Mouse (Mus musculus): ENCODE results near the gene Ndufb3. TPM values are rescaled to one million over a fixed set of nuclear protein-coding genes. Genes with fewer than 3 reads are reported as not detected.
A peak's percentile ranks its signal among the peaks of the same experiment; 100 is the strongest.
"Not testable (repeated sequence)": the region's sequence is repeated elsewhere in the genome, so short reads cannot be mapped to it uniquely, and the experiment has no call there.

The Ndufb3 gene
- total RNA-seq, 2 experiments from 2014 or later = 91.6 to 107 TPM

- no peak for DNase-seq (ENCODE audit: low spot score in 2 of 2)
- intact Hi-C loops (cut with DNase I) = no loop called here
Measured at GRCm38 (mm10) chr1:58615146-58615545, 29.0 kb downstream of the Ndufb3 start.

GRCm38 (mm10) chr1:58616176-58616575 lies 30.0 kb downstream of the Ndufb3 start:
- DNase-seq (ENCODE audit: low spot score in 2 of 2) = no peak
- intact Hi-C loops (cut with DNase I) = no loop called here

- intact Hi-C loops (cut with DNase I) = no loop called here
- DNase-seq (ENCODE audit: low spot score in 2 of 2) = no peak
Measured at GRCm38 (mm10) chr1:58617076-58617475, 30.9 kb downstream of the Ndufb3 start.

GRCm38 (mm10) chr1:58617978-58618668 lies 31.9 kb downstream of the Ndufb3 start:
- intact Hi-C loops (cut with DNase I) = no loop called here
- DNase-seq (ENCODE audit: low spot score in 2 of 2) = no peak

GRCm38 (mm10) chr1:58618766-58619165 lies 32.6 kb downstream of the Ndufb3 start:
- intact Hi-C loops (cut with DNase I) = no loop called here

GRCm38 (mm10) chr1:58621251-58621650 lies 35.1 kb downstream of the Ndufb3 start:
- intact Hi-C loops (cut with DNase I) = no loop called here

More at GRCm38 (mm10) chr1:58618766-58619165, 32.6 kb downstream of the Ndufb3 start:
- DNase-seq (ENCODE audit: low spot score in 2 of 2) = no peak

GRCm38 (mm10) chr1:58621996-58622748 lies 36.0 kb downstream of the Ndufb3 start:
- peak in 1 of 2 experiments; percentile 16 for DNase-seq (ENCODE audit: low spot score in 2 of 2)
- intact Hi-C loops (cut with DNase I) = no loop called here

More at GRCm38 (mm10) chr1:58621251-58621650, 35.1 kb downstream of the Ndufb3 start:
- DNase-seq (ENCODE audit: low spot score in 2 of 2) = no peak

- intact Hi-C loops (cut with DNase I); DNase-seq (ENCODE audit: low spot score in 2 of 2): not testable (repeated sequence)
Measured at GRCm38 (mm10) chr1:58628847-58629246, 42.7 kb downstream of the Ndufb3 start.

Other genes starting within 250 kb of the Ndufb3 start
- gene Bzw1, start 193.5 kb upstream of the Ndufb3 start, total RNA-seq (2021) = 100 to 1,000 TPM; 138 to 161 TPM
- gene Clk1, start 162.3 kb upstream of the Ndufb3 start, total RNA-seq (2021) = 100 to 1,000 TPM in 1 of 2 experiments, 10 to 100 TPM in 1; 81.3 to 117 TPM
- gene Nif3l1, start 141.2 kb upstream of the Ndufb3 start, total RNA-seq (2021) = 10 to 100 TPM; 15.9 to 21.6 TPM
- 10 to 100 TPM; 27.1 to 27.9 TPM for gene Ppil3, start 140.9 kb upstream of the Ndufb3 start, total RNA-seq (2021)
- gene Orc2, start 81.3 kb upstream of the Ndufb3 start, total RNA-seq (2021) = 10 to 100 TPM; 29.6 to 32.4 TPM
- 100 to 1,000 TPM; 130 to 160 TPM for gene Fam126b, start 61 bp upstream of the Ndufb3 start, total RNA-seq (2021)
- gene Als2cr12, start 109.6 kb downstream of the Ndufb3 start, total RNA-seq (2021) = not detected
- 10 to 100 TPM; 24.0 to 34.6 TPM for gene Cflar, start 125.1 kb downstream of the Ndufb3 start, total RNA-seq (2021)
- gene Casp8, start 209.0 kb downstream of the Ndufb3 start, total RNA-seq (2021) = 1 to 10 TPM; 2.5 to 2.6 TPM

All from left cerebral cortex, postnatal 36 days (tissue).